Mouse (Mus musculus) lung, embryonic 14.5 days (tissue): ENCODE results near the gene B4galnt4. TPM values are rescaled to one million over a fixed set of nuclear protein-coding genes. Genes with fewer than 3 reads are reported as not detected.

Experiments used
- ATAC-seq: fragments of 200-750 bp; cut with Nextera tagmentation; 2 replicates; pipeline ENCODE4 v1.8.0; 2017; ENCODE audit warnings: mild to moderate bottlenecking, moderate TSS enrichment, moderate library complexity; ENCODE audit not compliant: insufficient read depth
- DNase-seq: peaks from one replicate; pipeline ENCODE4 v3.0.0-alpha.2; 2015
- H3K27ac ChIP-seq: fragments of 300-500 bp; sonication (generic); 2 replicates; pipeline ENCODE4 v1.5.1; 2014; ENCODE audit warnings: low read depth, mild to moderate bottlenecking, moderate library complexity
- H3K27me3 ChIP-seq: fragments of 300-500 bp; sonication (generic); 2 replicates; pipeline ENCODE4 v1.6.1; 2014; ENCODE audit warnings: low read length, control low read depth; ENCODE audit not compliant: insufficient read depth
- H3K36me3 ChIP-seq: fragments of 300-500 bp; sonication (generic); 2 replicates; pipeline ENCODE4 v1.6.1; 2014; ENCODE audit warnings: control low read depth; ENCODE audit not compliant: insufficient read depth
- H3K4me1 ChIP-seq: fragments of 300-500 bp; sonication (generic); 2 replicates; pipeline ENCODE4 v1.6.1; 2014; ENCODE audit warnings: antibody characterized with exemption, control low read depth; ENCODE audit not compliant: insufficient read depth
- H3K4me2 ChIP-seq: fragments of 300-500 bp; sonication (generic); 2 replicates; pipeline ENCODE4 v1.6.1; 2014; ENCODE audit warnings: mild to moderate bottlenecking
- H3K4me3 ChIP-seq: fragments of 300-500 bp; sonication (generic); 2 replicates; pipeline ENCODE4 v1.5.1; 2014; ENCODE audit warnings: low read depth, low read length
- H3K9ac ChIP-seq: fragments of 300-500 bp; sonication (generic); 2 replicates; pipeline ENCODE4 v1.6.1; 2014
- H3K9me3 ChIP-seq: fragments of 300-500 bp; sonication (generic); 2 replicates; pipeline ENCODE4 v1.6.1; 2016; ENCODE audit warnings: low read depth, low read length, control low read depth
- CTCF ChIP-seq: IDR thresholded peaks from 2 replicates; pipeline ENCODE4 v1.5.1; 2016; ENCODE audit warnings: antibody characterized with exemption, low read depth
- WGBS: fragments of 180-500 bp; shearing (Covaris S2); extraction: QIAGEN DNeasy Blood & Tissue Kit; methylation state at CpG from one replicate; pipeline ENCODE4 v1.1.7; 2014; 5-methylcytosine and 5-hydroxymethylcytosine counted together
- polyA plus RNA-seq: library from polyadenylated mRNA; unstranded; fragments of >200 nt; fragmentation: Nextera tagmentation; extraction: Ambion mirVana; gene quantifications from 2 replicates; pipeline ENCODE4 v1.2.1, GENCODE M21; 2014

Gene B4galnt4
- polyA plus RNA-seq, 1 experiment from 2014 or later: 5.6 TPM

DNA sequence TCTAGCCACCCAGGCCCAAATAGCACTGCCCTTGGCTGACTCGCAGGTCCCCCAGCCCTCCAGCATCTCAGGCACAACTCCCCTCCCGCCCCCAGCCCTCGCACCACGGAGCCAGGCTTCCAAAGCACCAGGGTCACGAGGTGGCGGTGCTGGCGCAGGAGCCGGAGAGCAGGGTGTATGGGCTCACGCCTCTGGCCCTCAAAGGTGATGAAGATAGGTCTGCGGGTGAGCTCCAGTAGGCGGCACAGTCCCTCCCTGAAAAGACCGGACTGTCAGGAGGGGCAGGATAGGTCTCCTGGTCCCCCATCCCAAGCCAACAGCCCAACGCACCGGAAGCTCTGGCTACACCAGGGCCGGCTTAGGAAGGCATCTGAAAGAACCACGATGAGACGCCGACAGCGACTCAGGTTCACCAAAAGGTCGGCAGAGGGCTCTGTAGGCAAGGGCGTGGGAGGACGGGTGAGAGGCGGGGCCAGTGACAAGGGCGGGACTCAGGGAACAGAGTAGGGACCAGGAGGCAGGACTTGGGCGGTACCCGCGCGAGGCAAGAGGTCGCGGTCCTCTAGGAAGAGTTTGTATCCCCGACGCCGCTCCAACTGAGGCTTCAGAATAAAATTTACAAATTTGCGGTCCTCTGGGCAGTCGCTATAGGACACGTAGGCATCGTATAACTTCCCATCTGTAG is 31.3 kb downstream of the B4galnt4 start:
- H3K4me1 ChIP-seq: peaks cover 4% of the 10 kb centered on the region; the same call in 1 of the 2 replicates
- H3K36me3 ChIP-seq: no peaks in the 10 kb centered on the region
- H3K9ac ChIP-seq: no peak overlapping the region
- TF ChIP-seq CTCF: peak; percentile 66
- H3K27me3 ChIP-seq: peaks cover 21% of the 10 kb centered on the region
- peak overlapping the region; percentile 56 for H3K4me2 ChIP-seq
- H3K4me3 ChIP-seq: peak overlapping the region; percentile 14; the same call in 1 of the 2 replicates
- H3K27ac ChIP-seq: no peak overlapping the region
- DNase-seq (peak; percentile 86), ATAC-seq (peak; percentile 87)
- no peaks in the 10 kb centered on the region for H3K9me3 ChIP-seq
- 7% methylated on average over 37 of the region's 37 CpGs for WGBS

DNA sequence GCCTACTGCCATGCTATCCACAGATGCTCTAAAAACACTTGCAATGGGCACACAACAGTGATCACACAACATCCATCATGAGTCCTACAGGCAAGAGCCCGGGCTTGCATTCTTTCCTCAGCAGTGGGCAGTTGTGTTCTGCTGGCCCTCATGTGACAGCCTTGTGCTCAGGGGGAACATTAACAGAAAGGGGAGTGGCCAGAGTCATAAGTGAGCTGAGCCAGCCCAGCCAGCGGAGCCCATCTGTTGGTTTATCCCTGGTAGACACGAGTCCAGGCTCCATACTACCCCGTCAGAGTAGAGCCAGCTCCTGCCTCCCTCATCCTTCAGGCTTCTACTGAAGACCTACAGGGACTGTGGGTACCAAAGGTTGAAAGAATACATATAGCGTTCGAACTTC is 33.0 kb downstream of the B4galnt4 start:
- Histone ChIP-seq H3K4me1 (peaks cover 4% of the 10 kb centered on the region; the same call in 1 of the 2 replicates), H3K4me2 (no peak overlapping the region), H3K36me3 (no peaks in the 10 kb centered on the region), H3K9me3 (no peaks in the 10 kb centered on the region), H3K4me3 (no peak overlapping the region), H3K9ac (no peak overlapping the region), H3K27me3 (peaks cover 4% of the 10 kb centered on the region), H3K27ac (no peak overlapping the region)
- no peak for DNase-seq
- no peak for TF ChIP-seq CTCF
- WGBS: 72% methylated on average over 6 of the region's 6 CpGs
- no peak for ATAC-seq

DNA sequence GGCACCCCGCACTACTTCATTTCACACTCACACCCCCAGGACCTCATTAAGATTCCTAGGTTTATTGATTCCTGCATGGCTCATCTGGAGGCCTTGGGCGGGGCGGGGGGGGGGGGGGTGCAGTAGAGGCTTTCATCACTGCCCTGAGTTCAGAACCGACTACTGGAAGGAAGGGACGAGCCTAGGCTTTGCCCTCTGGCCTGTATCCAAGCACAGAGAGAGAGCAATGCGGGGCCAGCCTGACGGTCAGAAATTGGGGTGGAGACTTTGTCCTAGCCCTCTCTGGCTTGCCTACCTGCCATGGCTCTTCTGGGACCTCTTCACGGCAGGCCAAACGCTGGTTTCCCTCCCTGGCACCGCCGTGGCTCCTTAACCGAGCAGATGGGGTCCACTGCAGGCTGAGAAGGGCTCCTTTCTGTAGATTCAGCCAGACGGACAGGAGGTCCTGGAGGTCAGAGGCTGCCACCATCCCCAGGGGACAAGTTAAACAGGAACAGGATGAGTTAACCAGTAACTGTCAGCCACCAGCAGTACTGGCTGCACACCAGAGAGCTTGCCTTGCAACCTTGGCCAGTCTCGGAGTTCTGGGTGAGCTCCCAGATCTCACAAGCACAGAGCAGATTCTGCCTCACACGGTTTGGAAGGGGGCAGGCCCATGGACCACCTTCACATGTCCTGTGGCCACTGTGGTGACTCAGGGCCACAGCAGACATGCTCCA is 33.7 kb downstream of the B4galnt4 start:
- H3K4me3 ChIP-seq: no peak overlapping the region
- H3K9me3 ChIP-seq: no peaks in the 10 kb centered on the region
- no peaks in the 10 kb centered on the region for H3K36me3 ChIP-seq
- H3K27ac ChIP-seq: no peak overlapping the region
- no peak for DNase-seq
- TF ChIP-seq CTCF: no peak
- WGBS: 62% methylated on average over 15 of the region's 15 CpGs
- H3K4me1 ChIP-seq: peaks cover 4% of the 10 kb centered on the region; the same call in 1 of the 2 replicates
- H3K27me3 ChIP-seq: peaks cover 5% of the 10 kb centered on the region
- H3K4me2 ChIP-seq: no peak overlapping the region
- ATAC-seq: no peak
- H3K9ac ChIP-seq: no peak overlapping the region

DNA sequence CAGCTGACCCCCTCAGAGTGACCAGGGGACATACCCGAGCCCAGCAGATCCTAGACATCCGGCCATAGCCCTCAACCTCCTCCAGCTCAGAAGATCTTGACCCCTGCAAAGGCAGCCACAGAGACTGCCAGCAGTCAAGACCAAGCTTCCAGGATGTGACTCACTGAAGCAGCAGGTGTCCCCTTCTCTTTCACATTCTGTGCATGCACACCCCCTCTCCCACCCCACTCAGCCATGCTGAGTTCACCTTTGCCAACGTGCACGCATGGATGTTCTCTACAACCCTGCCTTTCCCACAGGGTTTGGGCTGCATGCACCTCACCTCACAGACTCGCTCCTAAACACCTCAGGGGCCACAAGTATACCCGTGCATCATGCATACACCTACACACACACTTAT is 35.1 kb downstream of the B4galnt4 start:
- H3K9me3 ChIP-seq: no peaks in the 10 kb centered on the region
- peak overlapping the region; percentile 42 for H3K4me2 ChIP-seq
- DNase-seq (no peak), ATAC-seq (no peak)
- no peaks in the 10 kb centered on the region for H3K36me3 ChIP-seq
- H3K27ac ChIP-seq: no peak overlapping the region
- WGBS: 80% methylated on average over 6 of the region's 6 CpGs
- peaks cover 4% of the 10 kb centered on the region; the same call in 1 of the 2 replicates for H3K4me1 ChIP-seq
- no peak overlapping the region for H3K4me3 ChIP-seq
- H3K9ac ChIP-seq: no peak overlapping the region
- peaks cover 16% of the 10 kb centered on the region for H3K27me3 ChIP-seq
- no peak for TF ChIP-seq CTCF

DNA sequence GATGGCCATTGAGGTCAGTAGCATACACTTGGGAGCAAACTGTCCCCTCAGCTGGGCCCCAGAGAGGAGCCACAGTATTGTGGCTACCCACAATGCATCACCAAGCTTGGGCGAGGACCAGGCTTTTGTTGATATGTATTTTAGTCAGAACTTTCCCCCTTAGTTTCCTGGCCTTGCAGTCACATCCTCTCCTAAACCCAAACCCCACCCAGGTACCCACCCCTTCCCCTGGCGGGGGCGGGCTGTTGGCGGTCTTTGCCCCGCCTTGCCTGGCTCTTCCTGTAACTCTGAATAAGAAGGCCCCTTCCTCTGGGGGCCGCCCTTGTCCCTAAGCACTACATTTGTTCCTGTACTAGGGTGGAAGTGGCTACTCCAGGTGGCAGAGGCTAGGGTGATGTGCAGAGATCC is 35.7 kb downstream of the B4galnt4 start:
- H3K9ac ChIP-seq: no peak overlapping the region
- peaks cover 16% of the 10 kb centered on the region for H3K27me3 ChIP-seq
- TF ChIP-seq CTCF: 0 out of 2 replicates have a peak, but pooled peaks have one; percentile 11
- no peak; the same call in 1 of the 2 replicates for ATAC-seq
- H3K4me2 ChIP-seq: peak overlapping the region; percentile 42; the same call in 1 of the 2 replicates
- no peaks in the 10 kb centered on the region for H3K9me3 ChIP-seq
- H3K36me3 ChIP-seq: no peaks in the 10 kb centered on the region
- no peak overlapping the region for H3K4me3 ChIP-seq
- WGBS: 30% methylated on average over 6 of the region's 6 CpGs
- H3K27ac ChIP-seq: no peak overlapping the region
- peak; percentile 60 for DNase-seq
- H3K4me1 ChIP-seq: peaks cover 4% of the 10 kb centered on the region; the same call in 1 of the 2 replicates

DNA sequence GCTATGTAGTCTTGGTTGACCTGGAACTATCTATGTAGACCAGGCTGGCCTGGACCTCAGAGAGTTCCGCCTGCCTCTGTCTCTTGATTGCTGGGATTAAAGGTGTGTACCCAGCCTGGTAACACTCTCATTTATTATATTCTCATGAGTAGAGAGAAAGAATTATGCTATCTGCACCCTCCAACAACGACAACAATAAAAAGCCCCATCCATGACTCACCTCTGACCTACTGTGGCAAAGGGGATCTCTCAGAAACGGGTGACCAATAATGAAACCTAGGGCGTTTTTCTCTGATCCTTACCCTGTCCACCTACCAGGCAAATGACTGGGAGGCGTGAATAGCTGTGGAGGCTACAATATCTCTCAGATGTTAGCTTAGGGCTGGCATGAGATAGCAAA is 36.3 kb downstream of the B4galnt4 start:
- ATAC-seq (no peak), DNase-seq (no peak)
- H3K9ac ChIP-seq: no peak overlapping the region
- H3K27ac ChIP-seq: no peak overlapping the region
- no peaks in the 10 kb centered on the region for H3K36me3 ChIP-seq
- 74% methylated on average over 5 of the region's 5 CpGs for WGBS
- no peak for TF ChIP-seq CTCF
- H3K9me3 ChIP-seq: no peaks in the 10 kb centered on the region
- H3K4me3 ChIP-seq: no peak overlapping the region
- H3K4me1 ChIP-seq: peaks cover under 1% of the 10 kb centered on the region; the same call in 1 of the 2 replicates
- H3K27me3 ChIP-seq: peaks cover 16% of the 10 kb centered on the region
- no peak overlapping the region for H3K4me2 ChIP-seq
